Mouse (Mus musculus) frontal cortex, postnatal 10 days (tissue): ENCODE results near the gene Hrc.

Source experiments
- DNase-seq, 2 experiments: peaks; one replicate each; pipeline ENCODE4 v3.0.0; 2022; ENCODE audit warnings: low spot score in 2 of 2, mixed read lengths in 1 of 2

Hrc gene

GRCm38 (mm10) chr7:45335056-45335455 is at the start of gene Hrc:
Hrc (plus strand) TSS chr7:45335290.
- DNase-seq, result no peak

GRCm38 (mm10) chr7:45286486-45286885 is 48.6 kb upstream of the Hrc start:
- no peak for DNase-seq

DNA sequence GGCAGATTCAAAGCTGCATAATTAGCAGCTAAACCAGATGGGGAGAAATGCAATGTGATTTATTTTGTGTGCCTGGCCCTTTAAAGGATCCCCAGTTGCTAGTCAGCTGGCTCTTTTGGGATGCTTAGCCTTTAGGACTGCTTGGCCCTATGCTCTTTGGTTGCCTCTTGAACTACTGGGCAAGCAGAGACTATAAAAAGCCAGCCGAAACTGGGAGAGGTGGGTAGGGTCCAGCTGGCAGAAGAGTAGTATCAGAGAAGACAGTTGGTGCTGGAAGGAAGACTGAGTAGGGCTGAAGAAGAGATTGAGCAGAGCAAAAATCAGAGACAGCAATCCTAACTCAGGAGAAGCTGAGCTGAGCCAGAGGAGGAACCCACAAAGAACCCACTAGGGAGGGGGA is 38.5 kb upstream of the Hrc start:
- no peak for DNase-seq

DNA sequence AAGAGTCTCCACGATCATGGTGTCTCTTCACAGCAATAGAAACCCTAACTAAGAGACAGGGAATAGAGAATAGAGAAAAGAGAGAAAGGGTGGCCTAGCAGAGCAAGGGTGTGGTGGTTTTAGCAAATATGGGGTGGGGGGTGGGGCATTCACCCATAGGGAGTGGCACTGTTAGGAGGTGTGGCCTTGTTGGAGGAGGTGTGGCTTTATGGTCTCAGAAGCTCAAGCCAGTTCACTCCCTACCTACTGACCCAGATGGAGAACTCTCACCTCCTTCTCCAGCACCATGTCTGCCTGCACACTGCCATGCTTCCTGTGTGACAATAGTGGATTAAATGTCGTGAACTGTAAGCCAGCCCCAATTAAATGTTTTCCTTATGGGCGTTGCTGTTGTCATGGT is 37.5 kb upstream of the Hrc start:
- no peak for DNase-seq

GRCm38 (mm10) chr7:45299752-45300151 is 35.3 kb upstream of the Hrc start:
- peak; percentile 72 to 75 for DNase-seq

GRCm38 (mm10) chr7:45300270-45300669 is 34.8 kb upstream of the Hrc start:
- DNase-seq, result peak in 1 of 2 experiments; percentile 69

DNA sequence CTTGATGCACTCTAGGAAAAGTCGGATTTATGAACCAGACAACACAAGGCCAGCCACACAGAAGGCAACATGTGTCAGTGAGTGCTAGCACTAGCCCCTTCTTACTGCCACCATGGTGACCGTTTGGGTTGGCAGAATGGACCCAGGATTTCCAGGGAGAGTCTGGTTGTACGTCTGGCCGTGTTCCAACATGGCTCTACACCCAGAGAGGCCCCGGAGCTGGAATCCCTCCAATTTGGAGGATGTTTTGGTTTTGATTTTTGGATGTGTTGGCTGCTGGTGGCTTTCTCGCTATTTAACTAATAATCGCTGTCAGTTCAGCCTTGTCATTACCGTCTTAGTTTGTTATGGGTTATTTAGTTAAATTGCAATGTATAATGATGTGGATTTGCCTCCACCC is 32.5 kb upstream of the Hrc start:
- DNase-seq, result no peak

- no peak for DNase-seq
These were observed 30.2 kb upstream of the Hrc start for GRCm38 (mm10) chr7:45304869-45305268.

DNA sequence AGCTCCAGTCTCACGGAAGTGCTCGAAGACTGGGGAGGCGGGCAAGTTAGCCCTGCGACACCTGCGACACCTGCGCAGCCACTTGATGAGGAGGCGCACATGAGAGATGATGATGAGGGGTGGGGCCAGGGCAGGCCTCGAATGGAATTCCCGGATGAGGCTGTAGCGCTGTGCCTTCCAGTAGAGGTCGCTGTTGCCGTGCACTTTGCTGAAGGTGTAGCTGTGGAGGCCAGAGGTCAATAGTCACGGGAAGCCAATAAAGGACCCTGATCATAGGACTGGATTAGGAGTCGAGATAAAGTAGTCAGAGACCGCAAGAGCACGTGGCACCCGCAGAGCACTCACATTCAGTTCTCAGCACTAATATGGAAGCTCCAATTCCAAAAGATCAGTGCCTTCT is 29.8 kb upstream of the Hrc start:
- DNase-seq, result peak in 1 of 2 experiments; percentile 49

DNA sequence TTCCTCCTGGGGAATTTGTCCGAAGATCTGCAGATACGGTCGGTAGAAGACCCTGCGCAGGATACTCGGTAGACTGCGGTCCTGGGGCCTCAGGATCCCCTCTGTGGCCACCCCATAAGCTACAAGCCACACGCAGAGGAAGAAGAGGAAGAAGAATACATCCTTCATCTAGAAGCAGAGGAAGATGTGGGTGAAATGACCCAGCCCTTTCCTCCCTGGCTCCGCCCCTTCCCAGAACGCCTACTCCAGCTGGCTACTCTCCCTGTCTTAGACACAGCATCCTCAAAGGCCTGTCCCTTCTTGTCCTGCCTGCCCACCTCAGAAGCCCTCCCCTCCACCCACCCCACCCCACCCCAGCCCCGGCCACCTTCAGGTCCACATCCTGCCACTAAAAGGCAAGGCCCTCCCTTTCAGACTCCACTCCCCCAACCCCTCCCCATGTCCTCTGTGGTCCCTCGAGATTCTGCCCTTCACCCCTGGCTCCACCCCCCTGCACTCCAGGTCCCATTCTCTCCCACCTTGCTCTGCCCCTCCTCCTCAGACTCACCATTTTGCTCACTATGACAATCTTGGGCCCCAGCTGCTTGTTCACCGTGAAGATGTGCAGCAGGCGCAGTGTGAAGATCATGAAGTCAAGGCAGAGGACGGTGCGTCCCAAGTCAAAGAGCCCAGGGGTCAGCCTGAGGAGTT is 26.4 kb upstream of the Hrc start:
- no peak for DNase-seq

- no peak for DNase-seq
These were observed 25.6 kb upstream of the Hrc start for GRCm38 (mm10) chr7:45309455-45309854.

GRCm38 (mm10) chr7:45312023-45312422 is 23.1 kb upstream of the Hrc start:
- no peak for DNase-seq

DNA sequence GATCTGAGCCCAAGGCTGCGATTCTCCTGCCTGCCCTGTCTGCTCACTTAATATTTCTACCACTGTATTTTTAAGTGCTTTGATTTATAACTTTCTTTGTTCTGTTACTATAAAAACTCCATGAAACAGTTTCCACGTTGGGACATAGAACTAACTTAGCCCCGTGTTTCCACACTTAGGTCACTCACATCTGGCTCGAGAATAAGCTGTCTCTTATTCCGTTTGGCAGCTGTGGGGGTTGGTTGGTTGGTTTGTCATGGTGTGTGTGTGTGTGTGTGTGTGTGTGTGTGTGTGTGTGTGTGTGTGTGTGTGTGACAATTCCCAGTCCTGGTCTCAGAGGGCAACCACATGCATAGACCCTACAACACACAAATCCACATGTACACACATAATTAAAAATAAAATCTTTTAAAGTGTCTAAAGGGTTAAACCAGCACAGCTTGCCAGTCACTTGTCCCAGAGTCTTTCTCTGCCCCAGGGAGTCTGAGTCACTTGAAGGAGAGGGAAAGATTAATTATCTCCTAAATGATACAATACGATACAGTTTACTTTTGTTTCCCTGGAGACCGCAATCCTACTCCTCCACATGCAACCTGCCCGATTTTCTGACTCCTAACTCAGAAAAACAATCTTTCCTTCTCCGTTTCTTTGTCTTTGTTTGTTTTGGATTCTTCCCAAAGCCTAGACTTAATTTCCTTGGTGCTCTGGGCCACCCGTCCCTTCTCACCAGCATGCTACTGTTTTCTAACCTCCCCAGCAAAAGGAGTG is 22.2 kb upstream of the Hrc start:
- DNase-seq, result no peak

DNA sequence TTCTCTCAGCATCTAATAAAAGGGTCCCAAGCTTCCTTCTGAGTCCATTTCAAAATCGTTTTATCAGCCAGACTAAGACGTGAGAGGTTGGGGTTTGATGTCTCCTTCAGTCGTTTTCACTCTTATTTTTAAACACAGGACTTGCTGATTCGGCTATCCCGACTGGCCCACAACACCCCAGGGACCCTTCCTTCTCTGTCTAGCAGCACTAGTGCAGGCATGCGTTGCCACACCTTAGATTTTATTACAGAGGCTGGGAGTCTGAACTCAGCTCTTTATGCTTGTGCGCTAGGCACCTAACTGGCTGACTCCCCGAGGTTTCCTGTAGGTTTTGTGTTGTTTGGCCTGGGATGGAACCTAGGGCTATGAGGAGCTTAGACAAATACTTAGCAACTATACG is 21.6 kb upstream of the Hrc start:
- DNase-seq, result no peak

DNA sequence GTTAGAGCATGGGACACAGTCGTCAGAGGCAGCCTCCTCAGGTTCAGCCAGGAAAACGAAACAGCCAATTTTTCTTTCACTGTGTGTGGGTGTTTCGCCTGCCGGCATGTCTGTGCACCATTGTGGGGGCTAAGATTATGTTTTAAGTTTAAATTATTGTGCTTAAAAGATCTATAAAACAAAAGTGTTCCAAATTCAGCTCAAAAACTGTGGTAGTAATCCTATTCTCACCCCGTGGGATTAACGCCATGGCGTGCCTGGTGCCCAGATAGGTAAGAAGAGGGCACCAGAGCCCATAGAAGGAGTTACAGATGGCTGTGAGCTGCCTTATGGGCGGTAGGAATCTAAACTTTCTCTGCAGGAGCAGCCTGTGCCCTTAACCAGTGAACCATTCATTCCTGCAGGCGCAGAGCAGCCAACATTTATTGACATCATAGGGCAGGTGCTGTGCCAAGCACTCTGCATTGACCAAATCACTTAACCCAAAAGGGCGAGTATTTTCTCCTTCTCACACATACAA is 19.8 kb upstream of the Hrc start:
- DNase-seq, result no peak

GRCm38 (mm10) chr7:45316536-45316935 is 18.6 kb upstream of the Hrc start:
- DNase-seq, result no peak

DNA sequence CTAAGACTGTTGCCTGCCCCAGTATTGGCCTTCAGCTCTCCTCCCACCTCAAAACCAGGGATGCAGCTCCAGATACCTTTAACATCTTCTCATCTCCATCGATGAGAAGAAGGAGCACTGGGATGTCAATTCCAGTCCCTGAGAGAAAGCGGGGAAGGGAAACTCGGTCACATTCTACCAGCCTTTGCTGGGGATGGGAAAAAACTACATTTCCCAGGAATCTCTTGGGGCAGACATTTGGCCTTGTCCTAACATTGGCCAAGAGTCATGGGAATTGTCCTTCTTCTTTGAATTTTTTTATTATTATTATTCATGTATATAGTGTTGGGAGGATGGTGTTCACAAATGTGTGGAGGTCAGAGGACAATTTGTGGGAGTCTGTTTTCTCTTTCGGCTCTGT is 12.8 kb upstream of the Hrc start:
- no peak for DNase-seq

DNA sequence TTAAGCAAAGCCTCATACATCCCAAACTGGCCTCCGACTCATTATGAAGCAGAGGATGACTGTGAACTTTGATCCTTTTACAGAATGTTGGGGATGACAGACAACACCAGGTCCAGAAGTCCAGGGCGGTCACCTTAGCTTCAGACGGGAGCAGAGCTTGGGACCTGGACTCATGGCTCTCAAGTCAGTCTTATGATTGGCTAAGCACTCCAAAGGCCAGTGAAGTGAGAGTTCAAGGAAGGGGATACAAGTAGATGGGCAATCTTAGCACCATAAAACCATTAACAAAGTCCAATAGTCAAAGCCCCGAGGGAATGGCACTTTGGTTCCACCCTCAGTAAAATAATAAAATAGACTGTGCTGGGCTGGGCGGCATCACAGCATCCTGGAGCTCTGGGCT is 12.0 kb upstream of the Hrc start:
- DNase-seq, result no peak

- DNase-seq, result no peak
These were observed 9.3 kb upstream of the Hrc start for GRCm38 (mm10) chr7:45325800-45326199.

GRCm38 (mm10) chr7:45328841-45329475 is 6.1 kb upstream of the Hrc start:
- no peak for DNase-seq

DNA sequence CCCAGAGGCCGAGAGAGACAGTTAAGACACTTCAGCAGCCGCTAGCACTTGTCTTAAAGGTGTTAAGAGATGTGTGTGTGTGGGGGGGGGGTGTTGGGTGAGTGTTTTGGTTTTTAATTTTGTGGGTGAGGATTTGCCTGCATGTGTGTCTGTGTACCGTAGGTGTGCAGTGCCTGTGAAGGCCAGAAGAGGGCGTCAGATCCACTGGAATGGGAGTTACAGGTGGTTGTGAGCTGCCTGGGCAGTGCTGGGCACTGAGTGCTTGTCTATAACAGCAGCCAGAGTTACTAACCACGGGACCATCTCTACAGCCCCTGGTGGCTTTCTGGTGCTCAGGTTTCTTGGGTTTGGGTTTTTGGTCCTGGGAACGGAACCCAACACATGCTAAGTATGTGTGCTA is 3.6 kb upstream of the Hrc start:
- no peak for DNase-seq

DNA sequence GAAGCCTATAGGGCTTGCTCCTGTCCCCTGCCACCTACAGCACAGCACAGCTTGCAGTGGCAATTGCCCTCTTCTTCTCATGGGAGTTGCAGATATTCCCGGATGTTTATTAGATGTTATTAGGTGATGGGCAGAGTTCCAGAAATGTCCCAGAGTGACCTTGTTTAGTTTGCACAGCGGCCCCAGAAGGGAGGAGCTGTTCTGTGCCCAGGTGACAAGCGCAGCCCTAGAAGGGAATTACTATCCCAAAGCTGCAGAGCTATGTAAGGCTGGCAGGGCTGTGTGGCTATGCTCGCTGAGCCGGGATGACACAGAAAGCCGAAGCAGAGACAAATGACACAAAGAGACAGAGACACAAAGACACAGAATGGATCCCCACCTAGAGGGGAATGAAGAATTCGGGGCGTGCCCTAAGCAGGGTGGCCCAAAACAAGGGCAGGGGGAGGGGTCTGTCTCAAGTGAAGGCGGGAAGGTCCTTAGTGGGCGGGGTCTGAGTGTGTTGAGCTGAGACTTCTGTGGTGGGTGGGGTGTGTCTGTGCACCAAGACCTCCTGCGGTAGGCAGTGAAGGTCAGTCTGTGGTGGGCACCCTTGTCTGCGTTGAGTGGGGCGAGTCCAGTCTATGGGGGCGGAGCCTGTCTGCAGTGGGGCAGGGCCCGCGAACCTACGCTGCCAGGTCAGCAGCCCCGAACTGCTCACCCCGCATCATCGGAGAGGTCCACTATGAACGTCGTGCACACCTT is 2.2 kb upstream of the Hrc start:
- DNase-seq, result no peak
